8 mouse cellular contexts compared by ENCODE assay signal in genomic region chr17:28232475-28233060, GRCm38 (mm10). TPM values are rescaled to one million over a fixed set of nuclear protein-coding genes. Genes with fewer than 3 reads are reported as not detected.
A peak's percentile ranks its signal among the peaks of the same experiment; 100 is the strongest.
DNase-seq lines count a peak whose midpoint lies in the region; ATAC-seq and TF ChIP-seq lines count a peak whose summit lies in the region.

TSS of gene Ppard (plus strand) at chr17:28232700.

- peak within 1 kb of the TSS; percentile 90 for H3K4me3 ChIP-seq in heart, embryonic 11.5 days (ENCODE audit: low read depth, low read length)
- peak within 1 kb of the TSS; percentile 82 for H3K4me3 ChIP-seq in kidney, embryonic 16.5 days (ENCODE audit: low read length)
- H3K4me3 ChIP-seq in liver, adult 2 months (ENCODE audit: insufficient read depth, low read depth, low read length) = peak within 1 kb of the TSS; percentile 76
- H3K4me3 ChIP-seq in myocyte = peak within 1 kb of the TSS; percentile 89

- H3ac ChIP-seq in myocyte (ENCODE audit: control insufficient read depth, insufficient read length) = peak within 1 kb of the TSS; percentile 24

- peak; percentile 89; the same call in 1 of the 2 replicates for TF ChIP-seq POLR2A in liver, adult 2 months (IDR thresholded peaks at IDR 0.05; ENCODE audit: extremely low read depth, insufficient read depth, low read length)
- TF ChIP-seq POLR2A in myocyte (IDR thresholded peaks at IDR 0.05; ENCODE audit: insufficient read length, low read depth) = peak; percentile 84

- H3K27ac ChIP-seq in heart, embryonic 11.5 days (ENCODE audit: low read depth, low read length) = peak within 1 kb of the TSS; percentile 23; the same call in 1 of the 2 replicates
- peak within 1 kb of the TSS; percentile 71 for H3K27ac ChIP-seq in kidney, embryonic 16.5 days (ENCODE audit: low read length)
- H3K27ac ChIP-seq in liver, adult 2 months (replicated peaks; ENCODE audit: insufficient read depth, low read depth, low read length) = peak within 1 kb of the TSS; percentile 79

- H3K27me3 ChIP-seq in heart, embryonic 11.5 days (ENCODE audit: control insufficient read depth, insufficient read depth, low read length) = no peaks in the 10 kb centered on the region
- H3K27me3 ChIP-seq in kidney, embryonic 16.5 days (ENCODE audit: insufficient read depth, low read length) = no peaks in the 10 kb centered on the region
- no peaks in the 10 kb centered on the region for H3K27me3 ChIP-seq in liver, adult 2 months (ENCODE audit: control insufficient read depth, insufficient read depth, low read length)
- no peaks in the 10 kb centered on the region for H3K27me3 ChIP-seq in myocyte (ENCODE audit: control insufficient read depth, insufficient read depth, insufficient read length)
- no peaks in the 10 kb centered on the region for H3K27me3 ChIP-seq in splenic B cell, adult 2 months (ENCODE audit: control insufficient read depth, insufficient read depth, low read length, poor library complexity, severe bottlenecking)

- TF ChIP-seq CTCF in liver, adult 2 months (IDR thresholded peaks at IDR 0.05; ENCODE audit: low read depth, low read length) = peak; percentile 99

- no peaks in the 10 kb centered on the region for H3K9me3 ChIP-seq in heart, embryonic 11.5 days (replicated peaks; ENCODE audit: control insufficient read depth, low read length)
- no peaks in the 10 kb centered on the region for H3K9me3 ChIP-seq in kidney, embryonic 16.5 days (ENCODE audit: low read length)

- ATAC-seq in erythroblast, adult 5-6 weeks (replicated peaks; ENCODE audit: low FRiP score, poor library complexity, severe bottlenecking) = peak; percentile 97
- peak; percentile 88 for ATAC-seq in heart, embryonic 11.5 days (replicated peaks; ENCODE audit: insufficient number of reproducible peaks, low FRiP score, low TSS enrichment)
- peak; percentile 94 for ATAC-seq in kidney, embryonic 16.5 days (ENCODE audit: low FRiP score, low TSS enrichment)

- 1% methylated on average over 57 of the region's 57 CpGs for WGBS in heart, embryonic 11.5 days (ENCODE audit: insufficient replicate concordance)
- WGBS in kidney, embryonic 16.5 days = under 1% methylated on average over 55 of the region's 57 CpGs
- under 1% methylated on average over 57 of the region's 57 CpGs for WGBS in liver, adult 2 months

- H3K36me3 ChIP-seq in heart, embryonic 11.5 days (ENCODE audit: control insufficient read depth, insufficient read depth, low read length) = no peaks in the 10 kb centered on the region
- no peaks in the 10 kb centered on the region for H3K36me3 ChIP-seq in kidney, embryonic 16.5 days (ENCODE audit: insufficient read depth, low read length)
- no peaks in the 10 kb centered on the region for H3K36me3 ChIP-seq in liver, adult 2 months (ENCODE audit: control insufficient read depth, insufficient read depth, low read length)
- H3K36me3 ChIP-seq in myocyte (ENCODE audit: control insufficient read depth, insufficient read depth) = no peaks in the 10 kb centered on the region
- H3K36me3 ChIP-seq in splenic B cell, adult 2 months (ENCODE audit: control insufficient read depth, insufficient read depth, low read length, poor library complexity, severe bottlenecking) = peaks cover 6% of the 10 kb centered on the region

- peak within 1 kb of the TSS; percentile 90 for H3K4me2 ChIP-seq in heart, embryonic 11.5 days
- peak within 1 kb of the TSS; percentile 58 for H3K4me2 ChIP-seq in kidney, embryonic 16.5 days (replicated peaks; ENCODE audit: low read depth, low read length)
- H3K4me2 ChIP-seq in myocyte (ENCODE audit: low read depth) = peak within 1 kb of the TSS; percentile 93

- 0 out of 2 replicates have a peak, but pooled peaks cover 3% of the 10 kb centered on the region for H3K4me1 ChIP-seq in heart, embryonic 11.5 days (ENCODE audit: control insufficient read depth, insufficient read depth, low read length)
- peaks cover 19% of the 10 kb centered on the region for H3K4me1 ChIP-seq in kidney, embryonic 16.5 days (ENCODE audit: insufficient read depth, low read length)
- peaks cover 32% of the 10 kb centered on the region for H3K4me1 ChIP-seq in liver, adult 2 months (ENCODE audit: control insufficient read depth, insufficient read depth, low read length)

- H3K79me2 ChIP-seq in liver, adult 2 months (ENCODE audit: control insufficient read depth, insufficient read depth, low read length) = peaks cover 8% of the 10 kb centered on the region; the same call in 1 of the 2 replicates
- H3K79me2 ChIP-seq in myocyte (ENCODE audit: control insufficient read depth, insufficient read depth) = peaks cover 47% of the 10 kb centered on the region

- DNase-seq in B cell, adult 2 months = peak; percentile 97 to 98
- DNase-seq in brain, adult 2 months (ENCODE audit: low read depth, low spot score) = peak; percentile 98
- peak; percentile 78 for DNase-seq in liver, adult 2 months (ENCODE audit: extremely low read depth, low read depth, low spot score)
- DNase-seq in splenic B cell, adult 2 months (ENCODE audit: low read depth, low spot score) = peak; percentile 98

- H3K9ac ChIP-seq in heart, embryonic 11.5 days (ENCODE audit: low read depth, low read length) = peak within 1 kb of the TSS; percentile 93
- peak within 1 kb of the TSS; percentile 92 for H3K9ac ChIP-seq in kidney, embryonic 16.5 days (replicated peaks; ENCODE audit: low read length)
- peak within 1 kb of the TSS; percentile 92 for H3K9ac ChIP-seq in liver, adult 2 months (ENCODE audit: low read depth, low read length)

TF ChIP-seq in myocyte, 11 proteins besides CTCF, POLR2A, EP300 and RAD21:
- TF ChIP-seq MYOD1 (IDR thresholded peaks at IDR 0.05; ENCODE audit: control insufficient read depth in 1 of 3, insufficient read length in 2 of 3, low read depth in 2 of 3) (peak in 2 of 3 experiments; percentile 92 to 95), TCF3 (IDR thresholded peaks at IDR 0.05; ENCODE audit: insufficient read length, low read depth) (peak; percentile 54), CEBPB (IDR thresholded peaks at IDR 0.05; ENCODE audit: insufficient read depth, poor library complexity, severe bottlenecking) (no peak), MYOG (IDR thresholded peaks at IDR 0.05; ENCODE audit: control insufficient read depth in 1 of 3, insufficient read depth in 1 of 3, insufficient read length in 2 of 3, low read depth in 2 of 3) (peak; percentile 70 to 95 (median 94)), POLR2AphosphoS2 (IDR thresholded peaks at IDR 0.05; ENCODE audit: insufficient read length, low read depth) (peak; percentile 78)

RNA-seq across cellular contexts. Expression of gene Ppard, which starts in this region (rescaled TPM):
- total RNA-seq in erythroblast, adult 5-6 weeks (2015; ENCODE audit: low replicate concordance) = 0.21 and 0.77 TPM in 2 replicates
- 0.94 TPM in 1 of 2 replicates, not detected in the other for total RNA-seq in erythroblast, adult 5-6 weeks (2017; ENCODE audit: low replicate concordance)
- 1.8 and 2.0 TPM in 2 replicates for polyA plus RNA-seq in heart, embryonic 11.5 days (2014; fragmentation: Nextera tagmentation; extraction: Ambion mirVana)
- 2.1 and 2.2 TPM in 2 replicates for polyA plus RNA-seq in kidney, embryonic 16.5 days (2015; fragmentation: Nextera tagmentation; extraction: Ambion mirVana)
- 3.0 and 3.2 TPM in 2 replicates for total RNA-seq in liver, adult 2 months (2014; rRNA removed)
- 9.7 and 13.7 TPM in 2 replicates for polyA plus RNA-seq in liver, adult 2 months (2012; rRNA removed)
- 32.6 TPM for polyA plus RNA-seq in myocyte (2012; fragmentation: generic; extraction: Trizol)

Comparison
In these comparisons a context has a peak if more than half of its experiments do, and no peak if none do; other contexts are left out.
1. Peak in every context shown above with its lines: DNase-seq, ATAC-seq, H3K4me3 ChIP-seq and H3K27ac ChIP-seq.
2. Peak in ATAC-seq in erythroblast, adult 5-6 weeks; RNA of the gene not detected or under 1 TPM.
3. H3K27ac ChIP-seq: peak in every context shown above with its lines; median percentile 79 in liver, adult 2 months; 71 in kidney, embryonic 16.5 days; 23 in heart, embryonic 11.5 days.